Mouse (Mus musculus): ENCODE results near the gene Herc1. TPM values are rescaled to one million over a fixed set of nuclear protein-coding genes. Genes with fewer than 3 reads are reported as not detected.
"Not testable (repeated sequence)": the region's sequence is repeated elsewhere in the genome, so short reads cannot be mapped to it uniquely, and the experiment has no call there.

Gene Herc1
- polyA plus RNA-seq, 1 experiment from 2014 or later = 49.4 TPM

DNA sequence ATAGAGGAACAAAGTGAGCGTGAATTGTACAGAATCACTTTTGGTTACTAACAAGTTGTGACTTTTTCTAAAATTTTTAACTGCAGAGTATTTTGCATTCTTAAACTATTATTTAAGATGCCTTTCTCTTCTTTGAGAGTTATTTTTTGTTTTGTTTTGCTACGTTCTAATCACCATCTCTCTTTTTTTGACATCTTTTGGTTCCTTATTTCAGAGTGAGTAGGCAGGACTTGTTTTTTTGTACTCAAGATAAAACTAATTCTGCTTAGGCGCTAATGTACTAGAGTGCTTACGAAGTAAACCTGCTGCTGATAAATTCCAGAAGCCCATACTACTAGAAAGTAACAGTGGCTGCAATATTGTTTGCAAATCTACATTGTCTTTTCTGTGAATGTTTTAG is 8.9 kb downstream of the Herc1 start:
- Histone ChIP-seq H3K27ac (replicated peaks) (no peak overlapping the region), H3K4me2 (replicated peaks) (no peak overlapping the region), H3K4me1 (peaks cover 4% of the 10 kb centered on the region; the same call in 1 of the 2 replicates), H3K4me3 (no peak overlapping the region), H3K36me3 (no peaks in the 10 kb centered on the region), H3K27me3 (no peaks in the 10 kb centered on the region), H3K9me3 (no peaks in the 10 kb centered on the region), H3K9ac (replicated peaks) (no peak overlapping the region)
- ATAC-seq (ENCODE audit: low FRiP score, low read depth) = no peak
- WGBS = 94% methylated on average over 4 of the region's 4 CpGs

DNA sequence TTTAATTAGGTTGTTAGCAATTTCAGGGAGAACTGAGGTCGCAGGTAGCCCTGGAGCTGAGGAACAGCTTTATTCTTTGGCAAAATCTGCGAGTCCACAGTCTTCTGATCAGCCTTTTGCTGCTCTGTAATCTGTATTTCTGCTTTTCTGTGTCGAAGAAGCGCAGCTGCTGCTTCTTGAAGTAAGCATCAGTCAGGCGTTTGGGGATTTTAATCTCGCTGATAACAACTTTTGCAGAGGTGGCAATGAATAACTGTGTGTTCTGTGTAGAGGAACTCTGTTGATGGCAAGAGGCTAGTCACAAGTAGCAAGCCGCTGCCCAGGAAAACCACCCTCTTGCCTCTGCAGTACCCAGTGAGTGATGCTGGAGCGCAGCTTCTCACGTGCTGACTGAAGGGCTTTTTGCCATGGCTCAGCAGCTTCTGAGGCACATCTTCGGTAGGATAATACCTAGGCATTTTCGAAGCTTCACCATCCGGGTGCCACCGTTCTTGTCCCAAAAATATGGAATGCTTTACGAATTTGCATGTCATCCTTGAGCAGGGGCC is 10.0 kb downstream of the Herc1 start:
- Histone ChIP-seq H3K4me1 (peaks cover 4% of the 10 kb centered on the region; the same call in 1 of the 2 replicates), H3K27me3 (no peaks in the 10 kb centered on the region), H3K4me2 (replicated peaks) (no peak overlapping the region), H3K9me3 (no peaks in the 10 kb centered on the region), H3K4me3 (no peak overlapping the region), H3K36me3 (no peaks in the 10 kb centered on the region), H3K9ac (replicated peaks) (no peak overlapping the region), H3K27ac (replicated peaks) (no peak overlapping the region)
- 85% methylated on average over 14 of the region's 14 CpGs for WGBS
- ATAC-seq (ENCODE audit: low FRiP score, low read depth) = no peak

DNA sequence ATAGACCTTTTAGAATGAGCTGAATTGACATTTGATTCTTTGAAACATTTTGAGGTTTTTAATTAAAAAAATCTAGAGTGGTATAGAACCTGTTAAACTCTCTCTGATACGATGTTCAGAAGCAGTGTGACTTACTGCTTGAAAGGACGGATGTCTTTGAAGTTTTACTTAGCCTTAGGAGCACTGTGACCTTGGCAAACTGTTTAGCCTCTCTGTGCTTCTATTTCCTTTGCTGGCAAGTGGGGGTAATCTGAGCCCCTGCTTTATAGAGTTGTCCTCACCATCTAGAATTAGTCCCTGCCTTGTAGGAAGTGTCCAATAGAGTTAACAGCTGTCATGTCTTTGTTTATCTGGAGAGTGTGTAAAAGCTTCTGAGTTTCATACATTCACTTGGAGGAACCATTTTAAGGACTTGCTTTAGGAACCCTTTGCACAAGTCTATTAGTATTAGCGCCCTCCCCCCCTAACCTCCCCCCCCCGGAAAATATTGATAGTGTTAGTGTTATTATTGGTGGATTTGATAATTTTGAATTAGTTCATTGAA is 18.7 kb downstream of the Herc1 start:
- Histone ChIP-seq H3K9ac (replicated peaks) (no peak overlapping the region), H3K4me1 (peaks cover 6% of the 10 kb centered on the region; the same call in 1 of the 2 replicates), H3K9me3 (no peaks in the 10 kb centered on the region), H3K4me2 (replicated peaks) (no peak overlapping the region), H3K27ac (replicated peaks) (no peak overlapping the region), H3K4me3 (no peak overlapping the region), H3K36me3 (peaks cover 19% of the 10 kb centered on the region; the same call in 1 of the 2 replicates), H3K27me3 (no peaks in the 10 kb centered on the region)
- ATAC-seq (ENCODE audit: low FRiP score, low read depth) = no peak
- 76% methylated on average over 4 of the region's 4 CpGs for WGBS

DNA sequence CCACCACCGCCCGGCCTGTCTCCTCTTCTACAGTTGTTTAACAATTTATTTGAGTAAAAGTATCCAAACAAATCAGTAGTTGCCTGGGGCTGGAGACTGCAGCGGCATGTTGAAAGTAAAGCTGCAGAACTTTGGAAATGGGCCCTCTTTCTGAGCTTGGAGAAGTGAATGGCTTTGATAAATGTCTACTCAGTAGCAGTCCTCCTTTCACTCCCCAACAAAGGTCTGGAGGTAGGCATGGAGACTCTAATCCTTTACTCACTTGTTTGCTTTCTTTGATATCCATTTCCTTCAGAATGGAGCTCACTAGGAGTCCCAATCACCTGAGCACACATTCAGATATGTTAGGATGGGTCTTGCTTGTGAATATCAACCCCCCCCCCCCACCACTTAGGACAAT is 20.1 kb downstream of the Herc1 start:
- WGBS = 79% methylated on average over 3 of the region's 3 CpGs
- Histone ChIP-seq H3K4me3 (no peak overlapping the region), H3K27ac (replicated peaks) (no peak overlapping the region), H3K9me3 (no peaks in the 10 kb centered on the region), H3K9ac (replicated peaks) (no peak overlapping the region), H3K27me3 (no peaks in the 10 kb centered on the region), H3K36me3 (peaks cover 19% of the 10 kb centered on the region; the same call in 1 of the 2 replicates), H3K4me1 (peaks cover 6% of the 10 kb centered on the region; the same call in 1 of the 2 replicates), H3K4me2 (replicated peaks) (no peak overlapping the region)
- no peak for ATAC-seq (ENCODE audit: low FRiP score, low read depth)

DNA sequence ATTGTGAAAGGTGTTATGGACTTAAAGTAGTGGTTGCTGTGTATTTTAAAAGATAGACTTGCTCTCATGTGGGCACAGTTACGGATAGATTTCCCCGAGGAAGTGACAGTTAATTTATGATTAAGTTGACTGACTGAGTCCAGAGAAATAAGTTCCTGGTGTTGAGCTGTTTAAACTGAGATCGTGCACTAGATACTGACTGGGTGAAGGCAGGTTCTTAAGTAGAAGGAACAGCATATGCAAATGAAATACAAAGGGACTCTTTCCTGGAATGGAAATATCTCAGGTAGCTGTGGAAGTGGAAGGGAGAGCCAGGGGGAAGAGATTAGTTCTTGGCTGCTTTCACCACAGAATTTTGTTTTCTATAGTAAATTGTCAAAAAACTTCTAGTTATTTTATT is 20.6 kb downstream of the Herc1 start:
- no peak overlapping the region for H3K27ac ChIP-seq (replicated peaks)
- H3K9me3 ChIP-seq = no peaks in the 10 kb centered on the region
- WGBS = 88% methylated on average over 3 of the region's 3 CpGs
- H3K4me1 ChIP-seq = peaks cover 6% of the 10 kb centered on the region; the same call in 1 of the 2 replicates
- no peaks in the 10 kb centered on the region for H3K27me3 ChIP-seq
- no peak overlapping the region for H3K4me3 ChIP-seq
- no peak for ATAC-seq (ENCODE audit: low FRiP score, low read depth)
- no peak overlapping the region for H3K4me2 ChIP-seq (replicated peaks)
- H3K36me3 ChIP-seq = peaks cover 19% of the 10 kb centered on the region; the same call in 1 of the 2 replicates
- H3K9ac ChIP-seq (replicated peaks) = no peak overlapping the region

DNA sequence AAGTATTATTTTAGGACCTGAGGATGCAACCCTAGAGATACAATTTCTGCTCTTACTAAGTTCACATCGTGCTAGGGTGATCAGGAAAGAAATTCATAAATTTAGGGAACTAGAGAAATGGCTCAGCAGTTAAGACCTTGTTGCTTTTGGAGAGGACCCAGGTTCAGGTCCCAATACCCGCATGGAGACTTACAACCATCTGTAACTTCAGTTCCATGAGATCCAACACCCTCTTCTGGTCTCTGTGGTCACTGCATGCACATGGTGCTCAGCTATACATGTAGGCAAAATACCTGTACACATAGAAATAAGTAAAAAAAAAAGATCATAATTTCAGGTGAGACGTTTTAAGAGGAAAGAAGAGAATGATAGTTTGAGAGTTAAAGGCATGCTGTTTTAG is 23.2 kb downstream of the Herc1 start:
- Histone ChIP-seq H3K4me1 (peaks cover 2% of the 10 kb centered on the region; the same call in 1 of the 2 replicates), H3K4me2 (replicated peaks) (no peak overlapping the region), H3K27me3 (no peaks in the 10 kb centered on the region), H3K36me3 (peaks cover 29% of the 10 kb centered on the region), H3K9ac (replicated peaks) (no peak overlapping the region), H3K27ac (replicated peaks) (no peak overlapping the region), H3K9me3 (no peaks in the 10 kb centered on the region), H3K4me3 (no peak overlapping the region)
- 91% methylated on average over 3 of the region's 3 CpGs for WGBS
- ATAC-seq (ENCODE audit: low FRiP score, low read depth) = no peak

DNA sequence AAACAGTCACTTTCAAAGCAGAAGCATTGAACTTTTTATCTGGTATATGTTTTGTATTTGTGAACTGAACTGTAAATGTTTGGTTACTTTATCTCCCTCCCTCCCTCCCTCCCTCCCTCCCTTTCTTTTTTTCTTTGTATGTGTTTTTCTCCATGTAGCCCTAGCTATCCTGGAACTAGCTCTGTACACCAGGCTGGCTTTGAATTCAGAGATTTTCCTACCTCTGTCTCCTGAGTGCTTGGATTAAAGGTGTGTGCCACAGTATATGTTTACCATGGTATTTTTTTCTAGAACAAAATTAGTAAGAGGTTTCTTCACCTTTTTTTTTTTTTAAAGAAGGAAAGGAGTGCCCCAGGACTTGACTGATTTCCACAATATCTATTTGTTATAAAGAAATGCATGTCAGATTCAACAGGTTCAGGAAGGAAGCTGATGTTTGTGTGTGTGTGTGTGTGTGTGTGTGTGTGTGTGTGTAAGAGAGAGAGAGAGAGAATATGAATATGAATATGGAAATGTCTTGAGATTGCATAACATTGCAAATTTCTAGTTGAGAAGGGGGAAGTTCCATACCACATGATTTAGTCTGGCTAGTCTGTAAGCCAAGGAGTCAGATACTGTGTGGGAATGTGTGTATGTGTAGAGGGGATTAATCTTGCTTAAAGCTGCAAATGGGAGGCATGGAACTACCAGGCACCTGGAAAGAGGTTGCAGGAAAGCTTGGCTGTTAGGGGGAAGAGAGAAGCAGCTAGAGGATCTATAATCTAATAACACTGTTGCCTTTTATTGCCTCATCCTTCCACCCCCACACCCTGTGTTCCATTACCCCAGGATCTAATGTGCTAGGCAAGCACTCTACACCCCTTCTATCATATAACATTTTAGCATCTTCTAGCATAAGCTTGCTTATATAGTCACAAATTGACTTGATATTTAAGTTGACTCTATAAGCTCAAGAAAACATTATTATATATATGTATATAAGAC is 24.5 kb downstream of the Herc1 start:
- H3K27ac ChIP-seq (replicated peaks) = no peak overlapping the region
- peaks cover 29% of the 10 kb centered on the region for H3K36me3 ChIP-seq
- no peaks in the 10 kb centered on the region for H3K27me3 ChIP-seq
- no peak for ATAC-seq (ENCODE audit: low FRiP score, low read depth)
- H3K4me1 ChIP-seq = no peaks in the 10 kb centered on the region
- no peak overlapping the region for H3K4me2 ChIP-seq (replicated peaks)
- H3K9ac ChIP-seq (replicated peaks) = no peak overlapping the region
- no peaks in the 10 kb centered on the region for H3K9me3 ChIP-seq
- no peak overlapping the region for H3K4me3 ChIP-seq

DNA sequence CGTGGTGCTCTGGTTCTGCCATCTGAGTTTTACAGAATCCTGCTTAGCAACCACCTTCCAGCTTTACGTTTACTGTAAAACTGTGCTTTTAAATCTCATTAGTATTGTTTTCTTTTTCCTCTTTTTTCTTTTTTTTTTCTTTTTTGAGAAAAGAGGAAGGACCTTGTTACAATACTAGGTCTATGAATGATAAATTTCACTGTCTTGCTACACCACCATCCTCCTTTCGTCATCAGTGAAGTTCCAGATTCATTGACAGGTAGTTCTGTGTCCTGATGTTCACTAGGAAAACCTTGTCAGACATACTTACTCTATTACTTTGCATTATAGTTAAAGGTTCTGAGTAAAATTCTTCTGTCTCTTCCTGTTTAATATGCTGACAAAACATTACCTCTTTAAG is 33.2 kb downstream of the Herc1 start:
- Histone ChIP-seq H3K27me3 (no peaks in the 10 kb centered on the region), H3K4me1 (no peaks in the 10 kb centered on the region), H3K4me2 (replicated peaks) (no peak overlapping the region), H3K4me3 (no peak overlapping the region), H3K27ac (replicated peaks) (no peak overlapping the region), H3K36me3 (peaks cover 15% of the 10 kb centered on the region), H3K9me3 (no peaks in the 10 kb centered on the region), H3K9ac (replicated peaks) (no peak overlapping the region)
- WGBS = 97% methylated on average over 3 of the region's 3 CpGs
- ATAC-seq (ENCODE audit: low FRiP score, low read depth) = no peak

DNA sequence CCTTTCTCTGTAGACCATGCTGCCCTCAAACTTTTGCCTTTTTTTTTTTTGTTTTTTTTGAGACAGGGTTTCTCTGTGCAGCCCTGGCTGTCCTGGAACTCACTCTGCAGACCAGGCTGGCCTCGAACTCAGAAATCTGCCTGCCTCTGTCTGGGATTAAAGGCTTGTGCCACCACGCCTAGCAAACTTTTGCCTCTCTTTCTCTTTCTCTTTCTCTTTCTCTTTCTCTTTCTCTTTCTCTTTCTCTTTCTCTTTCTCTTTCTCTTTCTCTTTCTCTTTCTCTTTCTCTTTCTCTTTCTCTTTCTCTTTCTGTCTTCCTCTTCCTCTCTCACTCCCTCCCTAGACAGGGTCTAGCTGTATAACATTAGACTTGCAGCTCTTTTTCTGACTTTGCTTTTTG is 40.1 kb downstream of the Herc1 start:
- H3K36me3 ChIP-seq = peaks cover 39% of the 10 kb centered on the region
- H3K9ac ChIP-seq (replicated peaks); H3K27me3 ChIP-seq; H3K4me2 ChIP-seq (replicated peaks); H3K27ac ChIP-seq (replicated peaks); ATAC-seq (ENCODE audit: low FRiP score, low read depth); H3K4me1 ChIP-seq; H3K4me3 ChIP-seq; H3K9me3 ChIP-seq: not testable (repeated sequence)
- WGBS = 91% methylated on average over 2 of the region's 2 CpGs

DNA sequence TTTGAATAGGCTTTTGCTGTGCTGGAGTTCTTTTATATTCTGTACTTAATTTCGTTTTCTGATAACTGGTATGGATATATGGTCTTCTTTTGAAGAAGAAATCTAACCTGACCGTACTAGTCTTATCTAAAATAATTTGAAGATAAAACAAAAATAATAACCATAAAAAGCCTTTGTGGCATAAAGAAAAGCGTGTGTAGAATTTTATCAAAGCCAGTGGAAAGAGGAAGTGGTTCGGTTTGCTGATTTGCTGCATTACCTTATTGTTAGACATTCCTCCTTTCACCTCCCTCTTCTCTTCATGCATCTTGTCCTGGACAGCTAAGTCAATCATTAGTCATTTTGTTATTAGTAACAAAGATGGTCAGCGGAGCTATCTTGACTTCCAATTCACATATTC is 43.1 kb downstream of the Herc1 start:
- 94% methylated on average over 5 of the region's 5 CpGs for WGBS
- Histone ChIP-seq H3K4me2 (replicated peaks) (no peak overlapping the region), H3K36me3 (peaks cover 36% of the 10 kb centered on the region), H3K27ac (replicated peaks) (no peak overlapping the region), H3K4me3 (no peak overlapping the region), H3K9ac (replicated peaks) (no peak overlapping the region), H3K27me3 (no peaks in the 10 kb centered on the region), H3K9me3 (no peaks in the 10 kb centered on the region), H3K4me1 (no peaks in the 10 kb centered on the region)
- ATAC-seq (ENCODE audit: low FRiP score, low read depth) = no peak

DNA sequence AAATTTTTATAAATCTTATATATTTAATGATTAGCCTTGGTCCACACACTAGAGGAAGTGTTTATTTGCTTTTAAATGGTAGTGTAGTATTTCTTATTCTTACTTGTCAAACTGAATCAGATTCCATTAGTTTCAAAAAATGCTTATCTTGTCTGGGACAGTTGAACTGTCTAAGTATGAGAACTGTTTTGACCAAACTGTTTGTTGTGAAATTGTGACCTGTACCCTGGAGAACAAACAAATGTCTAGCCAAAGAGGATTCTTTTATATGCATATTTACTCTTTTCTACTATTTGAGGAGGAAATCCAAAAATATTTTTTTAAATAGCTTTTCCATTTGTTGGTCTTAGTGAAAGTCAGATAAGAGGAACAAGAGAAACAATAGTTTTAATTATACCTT is 73.2 kb downstream of the Herc1 start:
- H3K4me3 ChIP-seq = no peak overlapping the region
- no peak for ATAC-seq (ENCODE audit: low FRiP score, low read depth)
- H3K9me3 ChIP-seq = no peaks in the 10 kb centered on the region
- H3K27me3 ChIP-seq = no peaks in the 10 kb centered on the region
- no peaks in the 10 kb centered on the region for H3K4me1 ChIP-seq
- no peak overlapping the region for H3K4me2 ChIP-seq (replicated peaks)
- no peak overlapping the region for H3K9ac ChIP-seq (replicated peaks)
- H3K27ac ChIP-seq (replicated peaks) = no peak overlapping the region
- peaks cover 8% of the 10 kb centered on the region for H3K36me3 ChIP-seq

DNA sequence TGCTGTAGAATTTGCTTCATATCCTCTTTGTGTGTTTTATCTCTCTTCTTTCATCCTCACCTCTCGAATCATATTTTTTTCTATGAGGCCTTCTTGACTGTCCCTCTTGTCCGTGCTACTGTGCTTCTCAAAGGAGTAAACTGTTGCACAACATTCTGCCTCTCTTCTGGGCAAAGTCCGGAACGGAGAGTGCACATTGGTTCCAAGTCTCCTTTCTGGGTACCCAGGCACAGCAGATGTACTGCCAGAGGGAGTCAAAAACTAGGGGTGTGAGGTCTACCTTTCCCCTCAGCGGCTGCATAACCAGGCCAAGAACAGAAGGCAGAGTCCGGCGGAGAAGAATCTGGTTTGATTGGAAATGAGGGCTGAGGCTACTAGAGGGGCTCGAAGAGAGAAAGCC is 89.8 kb downstream of the Herc1 start:
- no peak for ATAC-seq (ENCODE audit: low FRiP score, low read depth)
- Histone ChIP-seq H3K27ac (replicated peaks) (no peak overlapping the region), H3K9ac (replicated peaks) (no peak overlapping the region), H3K4me1 (no peaks in the 10 kb centered on the region), H3K9me3 (no peaks in the 10 kb centered on the region), H3K4me2 (replicated peaks) (no peak overlapping the region), H3K36me3 (peaks cover 38% of the 10 kb centered on the region), H3K27me3 (no peaks in the 10 kb centered on the region), H3K4me3 (no peak overlapping the region)
- 99% methylated on average over 8 of the region's 8 CpGs for WGBS

Measured in midbrain, embryonic 12.5 days (tissue).